Mouse (Mus musculus) neural tube, embryonic 14.5 days (tissue): ENCODE data around the gene Ankzf1. TPM values are rescaled to one million over a fixed set of nuclear protein-coding genes. Genes with fewer than 3 reads are reported as not detected.

Source experiments
- ATAC-seq: fragments of 200-750 bp; cut with Nextera tagmentation; 2 replicates; pipeline ENCODE4 v1.8.0; 2017; ENCODE audit warnings: low read depth, mild to moderate bottlenecking, moderate TSS enrichment, moderate library complexity
- H3K27ac ChIP-seq: fragments of 300-500 bp; sonication (generic); 2 replicates; pipeline ENCODE4 v1.5.1; 2014; ENCODE audit warnings: low read depth, mild to moderate bottlenecking, control low read depth, low read length, moderate library complexity, mixed read lengths
- H3K27me3 ChIP-seq: fragments of 300-500 bp; sonication (generic); 2 replicates; pipeline ENCODE4 v1.6.1; 2014; ENCODE audit warnings: low read length; ENCODE audit not compliant: control insufficient read depth, insufficient read depth
- H3K36me3 ChIP-seq: fragments of 300-500 bp; sonication (generic); 2 replicates; pipeline ENCODE4 v1.6.1; 2014; ENCODE audit warnings: low read length, mixed read lengths; ENCODE audit not compliant: control insufficient read depth, insufficient read depth
- H3K4me1 ChIP-seq: fragments of 300-500 bp; sonication (generic); 2 replicates; pipeline ENCODE4 v1.6.1; 2014; ENCODE audit warnings: low read length; ENCODE audit not compliant: control insufficient read depth, insufficient read depth
- H3K4me2 ChIP-seq: fragments of 300-500 bp; sonication (generic); 2 replicates; pipeline ENCODE4 v1.6.1; 2014; ENCODE audit warnings: mild to moderate bottlenecking, low read depth, low read length, control low read depth
- H3K4me3 ChIP-seq: fragments of 300-500 bp; sonication (generic); 2 replicates; pipeline ENCODE4 v1.5.1; 2014; ENCODE audit warnings: low read depth, low read length, control low read depth, mixed read lengths
- H3K9ac ChIP-seq: fragments of 300-500 bp; sonication (generic); replicated peaks from 2 replicates; pipeline ENCODE4 v1.6.1; 2014; ENCODE audit warnings: low read depth, mild to moderate bottlenecking, control low read depth, low read length, mixed read lengths
- H3K9me3 ChIP-seq: fragments of 300-500 bp; sonication (generic); 2 replicates; pipeline ENCODE4 v1.6.1; 2016; ENCODE audit warnings: low read length; ENCODE audit not compliant: control insufficient read depth
- WGBS: fragments of 180-500 bp; shearing (Covaris S2); extraction: QIAGEN DNeasy Blood & Tissue Kit; methylation state at CpG from one replicate; pipeline ENCODE4 v1.1.7; 2014; 5-methylcytosine and 5-hydroxymethylcytosine counted together
- polyA plus RNA-seq: library from polyadenylated mRNA; unstranded; fragments of >200 nt; fragmentation: Nextera tagmentation; extraction: Ambion mirVana; gene quantifications from 2 replicates; pipeline ENCODE4 v1.2.1, GENCODE M21; 2014

Gene Ankzf1
- 20.0 and 20.2 TPM in 2 replicates for polyA plus RNA-seq

DNA sequence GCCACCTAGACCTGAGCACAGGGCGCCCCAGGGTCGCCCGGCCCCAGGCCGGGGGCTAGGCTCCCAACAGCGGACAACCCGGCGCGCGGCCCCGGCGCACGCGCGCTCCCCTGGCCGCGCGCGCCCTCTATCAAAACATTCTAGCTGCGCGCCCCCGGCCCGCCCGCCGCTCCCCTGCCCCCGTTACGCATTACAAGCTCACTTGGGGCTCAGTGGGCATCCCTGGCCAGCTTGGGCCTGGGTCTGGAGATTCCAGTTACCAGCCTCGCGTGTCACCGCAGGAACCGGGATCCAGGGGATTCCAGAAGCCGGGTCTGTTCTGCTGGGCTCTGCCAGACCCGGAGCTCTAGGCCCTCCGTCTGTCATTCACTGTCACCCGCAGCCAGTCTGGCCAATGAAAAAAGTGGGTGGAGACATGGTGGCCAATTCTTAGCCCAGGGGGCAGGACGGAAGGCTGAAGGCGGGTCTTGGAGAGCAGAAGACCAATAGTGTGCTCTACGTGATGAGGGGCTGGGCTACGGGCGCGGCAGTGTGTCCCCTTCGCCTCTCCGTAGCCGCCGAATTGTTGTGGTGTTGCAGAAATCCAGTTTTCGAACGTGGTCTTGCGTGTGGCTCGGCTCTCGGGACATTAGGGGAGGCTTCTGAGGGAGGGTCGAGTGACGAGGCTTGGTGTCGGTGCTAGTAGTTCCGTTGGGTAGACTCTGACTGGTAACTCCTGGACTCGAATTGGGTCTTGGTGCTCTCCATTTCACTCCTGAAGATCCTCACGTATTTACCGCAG, at the start of gene Ankzf1, which contains the start of gene Atg9a:
Ankzf1 (plus strand) TSS at position 530 of the 781 bp plus-strand sequence.
Atg9a (minus strand) TSS at position 575 of the 781 bp plus-strand sequence.
- Histone ChIP-seq H3K27me3 (no peaks in the 10 kb centered on the region; the same call in 1 of the 2 replicates), H3K4me3 (peak within 1 kb of the TSS; percentile 82), H3K9ac (peak within 1 kb of the TSS; percentile 92), H3K4me2 (peak within 1 kb of the TSS; percentile 97), H3K9me3 (no peaks in the 10 kb centered on the region), H3K27ac (peak within 1 kb of the TSS; percentile 95), H3K4me1 (peaks cover 15% of the 10 kb centered on the region; the same call in 1 of the 2 replicates), H3K36me3 (peaks cover 9% of the 10 kb centered on the region; the same call in 1 of the 2 replicates)
- WGBS = under 1% methylated on average over 49 of the region's 56 CpGs
- peak; percentile 100 for ATAC-seq

- peak; percentile 87 for ATAC-seq
- H3K9me3 ChIP-seq = no peaks in the 10 kb centered on the region
- WGBS = under 1% methylated on average over 78 of the region's 91 CpGs
- peaks cover 36% of the 10 kb centered on the region for H3K36me3 ChIP-seq
- H3K4me1 ChIP-seq = peaks cover 17% of the 10 kb centered on the region
- peak within 1 kb of the TSS; percentile 97 for H3K4me2 ChIP-seq
- peak within 1 kb of the TSS; percentile 98 for H3K27ac ChIP-seq
- H3K4me3 ChIP-seq = peak within 1 kb of the TSS; percentile 91
- H3K9ac ChIP-seq = peak within 1 kb of the TSS; percentile 93
- no peaks in the 10 kb centered on the region; the same call in 1 of the 2 replicates for H3K27me3 ChIP-seq
Measured at GRCm38 (mm10) chr1:75142301-75143261, 49.4 kb upstream of the Ankzf1 start, which contains the start of the genes Cnppd1 and Retreg2. Gene Cnppd1, minus strand, starts transcription at chr1:75142711. Gene Retreg2, plus strand, starts transcription at chr1:75142778.

DNA sequence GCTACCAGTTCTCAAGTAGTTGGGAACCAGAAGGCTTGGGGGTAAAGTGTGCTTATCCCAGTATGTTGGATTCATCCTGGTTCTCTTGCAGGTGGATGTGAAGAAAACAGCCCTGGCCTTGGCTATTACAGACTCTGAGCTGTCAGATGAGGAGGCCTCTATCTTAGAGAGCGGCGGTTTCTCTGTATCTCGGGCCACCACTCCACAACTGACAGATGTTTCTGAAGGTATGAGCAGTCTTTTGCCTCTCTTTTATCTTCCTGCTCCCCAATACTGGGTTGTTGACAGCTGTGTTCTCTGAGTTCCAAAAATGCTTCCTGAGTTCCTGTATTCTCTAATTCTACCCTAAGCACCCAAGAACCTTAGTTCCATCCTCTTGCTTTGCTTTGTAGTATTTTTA, 46.4 kb upstream of the Ankzf1 start:
- no peak overlapping the region for H3K4me3 ChIP-seq
- no peaks in the 10 kb centered on the region; the same call in 1 of the 2 replicates for H3K27me3 ChIP-seq
- peaks cover 27% of the 10 kb centered on the region for H3K36me3 ChIP-seq
- H3K9ac ChIP-seq = no peak overlapping the region
- peaks cover 14% of the 10 kb centered on the region for H3K4me1 ChIP-seq
- 97% methylated on average over 3 of the region's 3 CpGs for WGBS
- H3K4me2 ChIP-seq = no peak overlapping the region
- no peak for ATAC-seq
- H3K9me3 ChIP-seq = no peaks in the 10 kb centered on the region
- H3K27ac ChIP-seq = no peak overlapping the region

DNA sequence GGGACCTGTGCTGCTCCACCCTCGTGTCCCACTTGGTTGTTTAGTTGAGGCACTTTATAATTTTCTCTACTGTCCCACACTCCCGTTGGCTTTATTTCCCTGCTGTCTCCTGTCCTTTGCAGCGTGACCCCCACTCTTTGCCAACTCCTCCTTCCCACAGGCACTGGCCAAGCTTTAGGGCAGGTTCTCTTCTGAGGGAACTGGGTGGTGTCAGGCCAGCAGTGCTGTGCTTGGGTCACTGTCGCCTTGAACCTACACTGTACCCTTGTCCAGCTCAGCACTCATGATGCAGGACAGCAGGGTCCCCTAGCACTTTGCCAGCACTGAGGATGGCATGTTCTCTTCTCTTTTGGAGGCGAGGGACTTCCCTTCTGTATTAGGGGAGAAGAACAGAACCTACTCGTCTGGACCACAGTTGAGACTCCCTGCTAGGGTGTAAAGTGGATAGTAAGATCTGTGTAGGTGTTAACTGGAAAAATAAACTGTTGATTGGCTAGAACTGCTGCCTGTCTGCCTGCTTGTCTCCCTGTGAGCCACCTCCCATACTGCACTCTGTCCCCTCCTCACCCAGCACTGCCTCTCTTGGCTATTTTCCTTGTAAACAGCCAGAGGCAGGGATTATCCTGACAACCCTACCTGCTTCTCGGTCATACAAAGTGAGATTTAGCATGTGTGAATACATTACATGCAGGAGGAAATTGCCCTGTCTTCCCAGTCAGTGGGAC, 44.4 kb upstream of the Ankzf1 start:
- Histone ChIP-seq H3K9me3 (no peaks in the 10 kb centered on the region), H3K27me3 (no peaks in the 10 kb centered on the region; the same call in 1 of the 2 replicates), H3K4me1 (peaks cover 8% of the 10 kb centered on the region), H3K36me3 (peaks cover 27% of the 10 kb centered on the region), H3K4me2 (no peak overlapping the region), H3K9ac (no peak overlapping the region), H3K4me3 (no peak overlapping the region), H3K27ac (no peak overlapping the region)
- 90% methylated on average over 7 of the region's 7 CpGs for WGBS
- no peak for ATAC-seq

DNA sequence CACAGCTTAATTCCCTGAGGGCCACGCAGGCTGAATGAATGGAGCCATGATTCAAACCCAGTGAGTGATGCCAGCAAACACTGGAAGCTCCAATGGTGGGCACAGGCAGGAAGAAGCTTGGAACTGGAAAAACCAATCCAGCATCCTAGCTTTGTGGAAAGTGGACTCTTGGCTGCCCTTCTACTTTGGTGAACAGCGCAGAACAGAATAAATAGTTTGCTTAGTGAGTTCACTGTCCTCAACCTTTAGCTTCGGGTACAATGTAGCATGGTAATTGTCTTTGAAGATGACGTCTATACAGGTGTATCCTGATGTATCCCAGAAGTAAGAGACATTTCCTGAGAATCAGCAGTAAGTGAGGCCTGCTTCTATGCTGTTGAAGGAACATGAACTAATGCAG, 43.2 kb upstream of the Ankzf1 start:
- Histone ChIP-seq H3K4me2 (no peak overlapping the region), H3K9ac (no peak overlapping the region), H3K4me1 (peaks cover 5% of the 10 kb centered on the region), H3K9me3 (no peaks in the 10 kb centered on the region), H3K27me3 (no peaks in the 10 kb centered on the region), H3K4me3 (no peak overlapping the region), H3K36me3 (peaks cover 27% of the 10 kb centered on the region), H3K27ac (no peak overlapping the region)
- 89% methylated on average over 4 of the region's 4 CpGs for WGBS
- ATAC-seq = no peak

DNA sequence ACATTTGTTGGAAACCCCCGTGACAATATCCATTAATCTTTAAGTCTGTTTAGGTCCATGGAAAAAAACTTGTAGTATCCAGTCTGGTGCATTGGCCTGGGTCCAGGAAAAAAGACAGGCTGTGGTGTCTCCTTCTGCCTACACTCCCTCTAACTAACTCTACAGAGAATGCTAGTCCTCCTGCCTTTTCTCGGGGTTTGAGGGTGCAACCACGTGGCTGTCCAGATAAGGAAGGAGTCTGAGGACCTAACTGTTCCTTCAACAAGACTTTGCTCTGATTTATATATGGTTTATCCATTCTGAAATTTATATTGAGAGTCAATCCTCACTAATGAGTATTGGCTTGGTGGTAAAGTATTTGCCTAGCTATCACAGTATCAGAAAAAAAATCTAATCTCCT, 36.1 kb upstream of the Ankzf1 start:
- H3K36me3 ChIP-seq = no peaks in the 10 kb centered on the region
- H3K27ac ChIP-seq = no peak overlapping the region
- WGBS = 76% methylated on average over 3 of the region's 3 CpGs
- H3K4me3 ChIP-seq = no peak overlapping the region
- H3K4me2 ChIP-seq = no peak overlapping the region
- H3K4me1 ChIP-seq = no peaks in the 10 kb centered on the region
- ATAC-seq = no peak
- no peak overlapping the region for H3K9ac ChIP-seq
- no peaks in the 10 kb centered on the region for H3K27me3 ChIP-seq
- no peaks in the 10 kb centered on the region for H3K9me3 ChIP-seq

GRCm38 (mm10) chr1:75158990-75159389, 33.0 kb upstream of the Ankzf1 start:
- no peak overlapping the region for H3K27ac ChIP-seq
- H3K36me3 ChIP-seq = no peaks in the 10 kb centered on the region
- H3K9me3 ChIP-seq = no peaks in the 10 kb centered on the region
- no peak for ATAC-seq
- no peak overlapping the region for H3K4me2 ChIP-seq
- no peak overlapping the region for H3K9ac ChIP-seq
- no peaks in the 10 kb centered on the region for H3K4me1 ChIP-seq
- H3K4me3 ChIP-seq = no peak overlapping the region
- H3K27me3 ChIP-seq = no peaks in the 10 kb centered on the region

DNA sequence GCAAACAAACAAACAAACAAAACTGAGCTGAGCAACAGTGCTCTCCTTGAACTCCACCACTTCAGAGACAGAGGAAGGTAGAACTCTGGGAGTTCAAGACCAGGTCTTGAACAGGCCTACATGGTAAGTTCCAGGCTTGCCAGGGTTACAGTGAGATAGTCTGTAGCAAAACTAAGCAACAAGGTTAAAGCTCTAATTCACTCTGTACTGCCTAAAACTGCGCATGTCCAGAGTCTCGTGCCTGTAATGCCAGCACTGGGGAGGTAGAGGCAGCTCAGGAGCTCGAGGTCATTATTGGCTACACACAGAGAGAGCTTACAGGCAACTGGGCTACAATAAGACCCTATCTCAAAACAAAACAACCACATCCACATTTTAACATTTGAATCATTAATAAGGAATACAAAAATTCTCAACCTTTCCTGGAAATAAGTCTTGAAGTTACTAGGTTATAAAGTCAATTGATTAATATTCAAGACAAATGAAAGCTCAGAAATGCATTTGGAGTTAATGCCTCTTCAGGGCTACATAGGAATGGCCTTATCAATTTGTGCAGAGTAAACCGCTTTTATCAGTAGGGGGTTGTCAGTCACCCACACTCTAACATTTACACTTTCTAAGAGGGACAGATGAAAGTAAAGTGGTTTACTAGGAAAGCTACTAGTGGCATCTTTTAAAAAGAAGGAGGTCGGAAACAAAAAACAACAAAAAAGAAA, 32.3 kb upstream of the Ankzf1 start:
- no peak overlapping the region for H3K4me2 ChIP-seq
- no peaks in the 10 kb centered on the region for H3K4me1 ChIP-seq
- H3K27me3 ChIP-seq = no peaks in the 10 kb centered on the region
- H3K4me3 ChIP-seq = no peak overlapping the region
- H3K9ac ChIP-seq = no peak overlapping the region
- WGBS = 76% methylated on average over 5 of the region's 5 CpGs
- no peaks in the 10 kb centered on the region for H3K36me3 ChIP-seq
- H3K27ac ChIP-seq = no peak overlapping the region
- H3K9me3 ChIP-seq = no peaks in the 10 kb centered on the region
- ATAC-seq = no peak
